Mouse (Mus musculus) gastrocnemius, adult 8-10 months (tissue): ENCODE measurements around the gene Hdac1. TPM values are rescaled to one million over a fixed set of nuclear protein-coding genes. Genes with fewer than 3 reads are reported as not detected.
A peak's percentile ranks its signal among the peaks of the same experiment; 100 is the strongest.

Experiments
- DNase-seq, 2 experiments: peaks; one replicate each; pipeline ENCODE4 v3.0.0; 2022; ENCODE audit warnings: low spot score in 2 of 2
- total RNA-seq, 4 experiments: library from RNA; stranded (reverse); gene quantifications; 2 replicates each; pipeline ENCODE4 v1.2.4; 2022

The Hdac1 gene
- total RNA-seq, 4 experiments from 2014 or later: 6.7 to 9.7 (median 7.6) TPM

DNA sequence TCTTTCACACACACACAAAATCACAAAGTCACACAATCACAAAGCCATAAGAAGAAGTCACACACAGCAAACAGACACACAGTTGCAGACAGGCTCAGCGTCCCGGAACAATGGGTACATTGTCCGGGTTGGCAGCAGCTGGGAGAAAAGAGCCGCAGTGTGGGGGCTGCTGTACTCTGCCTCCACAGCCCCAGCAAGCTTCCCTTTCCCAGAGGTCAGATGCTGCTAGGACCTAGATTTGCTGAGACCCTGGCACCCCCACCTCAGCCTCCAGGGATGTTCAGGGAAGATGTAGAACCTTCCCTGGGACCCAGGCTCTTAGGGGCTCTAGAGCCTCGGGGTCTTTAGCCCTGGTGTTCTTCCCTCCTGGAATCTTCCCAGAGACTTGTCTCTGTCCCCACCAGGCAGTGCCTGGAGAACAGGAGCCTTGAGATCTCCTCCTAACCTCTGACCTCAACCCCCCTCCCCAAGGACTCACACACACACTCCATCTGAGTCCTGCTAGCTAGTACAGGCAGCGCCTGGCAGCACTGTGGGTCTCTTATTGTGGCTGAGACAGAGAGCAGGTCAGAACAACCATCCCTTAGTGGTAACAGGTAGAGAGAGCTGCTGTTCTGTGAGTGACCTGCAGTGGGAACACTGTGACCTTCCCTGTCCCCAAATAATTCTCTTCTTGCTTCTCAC, 31.0 kb downstream of the Hdac1 start:
- DNase-seq: no peak

DNA sequence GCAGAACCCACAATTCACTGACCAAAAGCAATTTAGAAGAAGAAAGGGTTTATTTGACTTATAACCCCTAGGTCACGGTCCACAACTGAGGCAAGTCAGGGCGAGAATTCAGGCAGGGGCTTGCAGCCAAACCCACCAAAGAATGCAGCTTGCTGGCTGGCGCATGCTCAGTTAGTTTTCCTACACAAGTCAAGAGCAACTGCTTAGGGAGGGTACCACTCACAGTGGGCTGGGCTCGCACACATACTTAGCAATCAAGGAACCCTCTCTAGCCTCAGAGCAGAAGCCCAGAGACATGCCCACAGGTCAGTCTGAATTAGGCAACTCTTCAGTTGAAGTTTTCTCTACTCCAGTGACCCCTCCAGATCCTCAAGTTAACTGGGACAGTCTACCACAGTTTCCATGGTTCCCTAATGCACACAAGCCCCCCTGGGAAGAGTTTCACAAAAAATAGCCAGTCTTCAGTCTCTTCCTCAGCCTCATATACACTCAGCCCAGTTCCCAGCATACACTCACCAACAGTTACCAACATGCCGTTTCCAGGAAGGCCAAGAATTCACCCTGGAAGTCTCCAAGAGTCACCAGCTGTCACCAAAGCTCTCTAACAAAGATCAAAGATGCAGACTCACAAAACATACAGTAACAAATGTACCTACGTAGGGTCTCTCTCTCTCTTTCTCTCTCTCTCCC, 31.6 kb downstream of the Hdac1 start:
- no peak for DNase-seq

DNA sequence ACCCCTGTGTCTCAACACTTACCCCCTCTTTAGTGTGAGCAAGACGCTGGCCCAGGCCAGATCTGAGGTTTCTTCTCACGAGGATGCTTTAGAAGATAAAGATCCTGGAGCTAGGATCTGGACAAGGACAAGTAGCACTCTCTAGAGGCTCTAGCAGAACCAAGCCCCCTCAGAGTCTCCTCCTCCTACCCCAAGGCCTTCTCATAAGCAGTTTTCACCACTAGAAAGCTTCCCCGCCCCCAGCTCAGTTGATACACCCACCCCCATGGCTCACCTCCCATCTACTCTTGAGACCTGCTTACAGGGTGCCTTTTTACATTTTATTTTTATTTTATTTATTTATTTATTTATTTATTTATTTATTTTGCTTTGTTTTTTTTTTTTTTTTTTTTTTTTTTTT, 32.9 kb downstream of the Hdac1 start:
- DNase-seq: no peak

DNA sequence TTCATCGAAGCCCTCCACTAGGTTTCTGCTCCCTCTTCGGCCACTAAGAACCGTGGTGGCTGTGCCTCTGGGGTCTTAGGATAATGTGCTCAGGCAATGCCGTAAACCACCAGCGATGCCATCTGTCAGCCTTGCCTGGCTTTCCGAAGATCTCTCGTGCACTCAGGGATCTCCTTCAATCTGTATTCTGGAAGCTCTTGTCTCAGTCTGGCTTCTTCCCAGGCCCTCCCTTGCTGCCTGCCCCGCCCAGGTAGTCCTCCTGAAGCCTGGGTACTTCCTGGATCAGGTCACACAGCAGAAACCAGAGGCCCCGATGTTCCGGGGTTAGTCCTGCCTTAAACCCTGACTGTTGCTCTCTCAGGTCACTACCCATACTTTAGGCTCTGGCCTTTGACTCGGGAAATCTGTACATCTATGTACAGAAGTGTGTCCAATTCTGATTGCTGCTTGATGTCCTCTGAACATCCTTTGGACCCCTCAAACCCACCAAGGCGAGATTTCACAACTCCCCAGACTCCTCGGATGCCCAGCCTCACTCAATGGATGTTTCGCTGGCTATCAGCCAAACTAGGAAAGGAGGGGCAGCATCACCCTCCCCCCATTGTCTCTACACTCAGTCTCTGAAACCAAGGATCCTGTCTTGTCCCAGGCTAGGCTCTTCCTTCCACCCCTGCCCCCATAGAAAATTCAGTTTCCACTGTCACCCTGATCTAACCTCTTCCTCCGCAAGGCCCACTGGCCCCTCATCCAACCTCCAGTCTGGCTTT, 33.5 kb downstream of the Hdac1 start:
- no peak for DNase-seq

DNA sequence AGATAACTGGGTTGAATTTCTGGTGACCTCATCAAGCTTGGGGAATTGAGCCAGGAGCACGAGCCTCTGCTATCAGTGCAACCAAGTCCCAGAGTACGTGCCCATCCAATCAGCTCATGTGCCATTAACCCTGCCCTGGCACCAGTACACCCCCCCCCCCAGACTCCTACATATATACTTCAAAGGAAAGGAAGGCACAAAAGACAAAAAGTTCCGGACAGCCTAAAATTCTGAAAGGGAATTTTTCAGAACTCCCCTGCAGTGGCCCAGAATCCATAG, 34.3 kb downstream of the Hdac1 start:
- DNase-seq: no peak

DNA sequence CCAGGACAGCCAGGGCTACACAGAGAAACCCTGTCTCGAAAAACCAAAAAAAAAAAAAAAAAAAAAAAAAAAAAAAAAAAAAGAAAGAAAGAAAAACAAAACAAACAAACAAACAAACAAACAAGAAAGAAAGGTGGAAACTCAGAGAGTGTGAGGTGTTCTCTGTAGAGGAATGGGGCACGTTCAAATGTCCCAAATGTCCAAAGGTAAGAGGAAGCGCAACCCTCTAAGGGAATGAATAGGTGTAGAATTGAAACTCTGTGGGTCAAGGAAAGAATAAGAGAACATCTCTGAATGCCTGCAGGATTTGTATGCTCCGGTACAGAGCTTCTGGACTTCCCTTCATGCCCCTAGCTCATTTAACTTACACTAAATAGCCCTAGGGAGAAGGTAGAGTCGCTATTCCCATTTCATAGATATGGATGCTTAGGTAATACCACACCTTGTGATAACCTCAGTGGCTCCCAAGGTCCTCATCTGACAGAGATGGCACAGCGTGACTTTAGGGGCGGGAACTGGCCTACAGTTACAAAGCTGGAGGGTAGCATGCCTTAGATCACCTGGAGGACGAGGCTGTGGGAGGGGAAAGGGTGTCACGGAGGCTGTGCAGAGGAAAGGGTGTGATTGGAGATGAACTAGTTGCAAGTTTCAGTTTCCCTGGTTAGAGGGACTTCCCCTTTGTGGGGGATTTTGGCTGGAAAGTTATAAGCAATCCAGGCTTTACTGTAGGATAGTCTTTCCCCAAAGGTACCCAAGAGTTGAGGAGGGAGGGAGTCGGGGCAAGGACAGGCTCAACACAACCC, 34.9 kb downstream of the Hdac1 start:
- DNase-seq: no peak

DNA sequence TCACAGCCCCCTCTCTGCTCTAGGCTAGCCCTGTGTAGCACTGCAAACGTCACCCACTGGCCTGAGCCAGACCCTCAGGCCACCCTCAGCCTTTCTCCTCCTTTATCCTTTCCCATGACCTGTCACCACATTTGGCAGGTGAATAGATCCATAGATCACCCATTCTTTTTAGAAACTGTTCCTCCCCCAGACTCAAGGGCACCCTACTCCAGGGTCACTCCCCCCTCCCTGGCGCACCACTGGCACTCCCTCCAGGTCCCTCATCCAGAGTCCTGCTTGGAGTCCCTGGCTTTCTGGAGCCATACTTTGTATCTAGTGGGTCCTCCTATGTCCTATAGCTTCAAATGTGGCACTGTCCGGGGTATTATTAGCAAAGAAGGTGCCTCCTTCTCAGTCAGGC, 37.0 kb downstream of the Hdac1 start:
- no peak for DNase-seq

DNA sequence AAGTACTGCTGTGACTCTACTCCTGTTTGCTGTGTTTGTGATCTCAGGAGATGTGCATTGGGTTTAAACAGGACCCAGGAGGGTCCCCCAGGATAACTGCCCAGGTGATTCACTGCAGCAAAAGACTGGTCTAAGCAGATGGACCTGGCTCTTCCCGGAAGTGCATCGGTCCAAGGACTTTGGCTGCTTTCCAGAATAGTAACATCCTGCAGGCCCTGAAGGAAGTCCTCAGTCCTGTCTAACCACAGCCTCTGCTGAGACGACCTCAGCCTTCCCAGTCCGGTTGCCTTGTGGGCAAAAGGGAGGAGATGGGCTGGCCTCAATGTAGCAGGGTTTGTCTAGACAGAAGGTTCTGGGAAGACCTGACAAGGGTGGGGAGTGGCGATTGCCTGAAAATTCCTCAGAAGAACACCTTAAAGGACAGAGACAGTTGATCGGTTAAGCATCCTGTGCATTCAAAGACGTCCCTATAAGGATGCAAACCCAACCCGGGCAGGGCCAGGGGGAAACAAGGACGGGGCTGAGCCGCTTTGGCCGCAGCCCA, 39.5 kb downstream of the Hdac1 start:
- no peak for DNase-seq

DNA sequence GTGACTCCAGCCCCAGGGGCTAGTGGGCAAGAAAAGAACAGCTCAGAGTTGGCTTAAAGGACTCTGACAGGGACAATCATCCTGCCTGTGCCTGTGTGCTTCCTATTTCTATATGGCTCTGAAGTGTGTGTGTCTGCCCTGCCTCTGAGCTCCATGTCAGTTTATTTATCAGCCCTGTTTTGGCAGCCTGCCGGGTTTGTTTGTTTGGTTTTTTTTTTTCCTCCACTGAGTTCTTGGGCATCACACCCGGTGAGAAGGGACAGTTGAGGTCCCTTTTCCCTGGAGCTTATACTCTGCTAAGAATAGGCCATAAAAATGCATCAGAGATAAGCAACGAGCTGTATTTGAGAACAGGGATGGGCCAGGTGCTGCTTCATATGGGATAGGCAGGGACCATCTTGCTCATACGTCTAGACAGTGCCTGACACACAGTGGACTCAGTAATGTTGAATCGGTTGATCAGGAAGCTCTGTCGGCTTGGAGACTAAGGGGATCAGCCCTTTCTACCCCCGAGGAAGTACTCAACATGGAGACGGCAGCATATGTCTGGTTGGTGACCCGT, 40.1 kb downstream of the Hdac1 start:
- DNase-seq: no peak

DNA sequence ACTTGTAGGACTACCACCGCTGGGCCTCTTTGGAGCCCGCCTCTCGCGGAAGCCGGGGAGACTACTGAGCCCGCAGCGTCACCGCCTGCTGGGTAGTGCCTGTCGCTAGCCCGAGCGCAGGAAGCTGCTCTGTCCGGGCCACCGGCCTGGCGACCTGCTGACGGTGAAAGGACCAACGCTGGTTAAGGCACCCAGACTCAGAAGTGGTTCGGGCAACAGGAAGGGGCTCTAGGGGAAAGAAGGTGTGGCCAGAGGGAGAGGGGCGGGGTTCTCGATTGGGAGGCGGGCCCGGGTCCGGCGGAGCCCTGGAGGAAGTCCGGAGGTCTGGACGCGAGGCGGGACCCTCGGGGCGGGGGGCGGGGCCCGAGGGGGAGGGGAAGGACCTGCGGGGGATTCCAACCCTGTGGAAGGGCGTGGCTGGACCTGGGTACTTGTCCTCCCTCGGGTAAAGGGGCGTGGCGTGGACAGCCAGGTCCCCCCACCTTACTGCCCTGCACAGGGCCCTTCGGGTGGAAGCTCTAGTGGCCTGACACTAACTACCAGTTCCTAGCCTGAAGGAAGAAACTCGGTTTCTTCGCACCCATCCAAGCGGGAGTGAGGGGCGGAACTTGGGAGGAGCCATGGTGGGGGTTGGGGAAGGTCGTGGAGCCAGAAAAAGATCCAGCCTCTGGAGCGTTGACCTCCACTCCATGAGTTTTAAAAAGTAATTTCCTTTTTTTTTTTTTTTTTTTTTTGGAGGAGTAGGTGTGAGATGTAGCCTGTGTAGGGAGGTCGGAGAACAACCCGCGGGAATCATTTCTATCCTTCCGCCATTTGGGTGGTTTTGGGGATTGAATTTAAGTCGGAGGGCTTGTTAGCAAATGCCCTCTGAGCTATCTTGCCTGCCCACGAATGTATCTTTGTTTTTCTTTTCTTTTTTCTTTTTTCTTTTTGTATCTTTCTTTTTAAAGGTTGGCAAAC, 41.6 kb downstream of the Hdac1 start:
- peak; percentile 68 to 69 for DNase-seq

DNA sequence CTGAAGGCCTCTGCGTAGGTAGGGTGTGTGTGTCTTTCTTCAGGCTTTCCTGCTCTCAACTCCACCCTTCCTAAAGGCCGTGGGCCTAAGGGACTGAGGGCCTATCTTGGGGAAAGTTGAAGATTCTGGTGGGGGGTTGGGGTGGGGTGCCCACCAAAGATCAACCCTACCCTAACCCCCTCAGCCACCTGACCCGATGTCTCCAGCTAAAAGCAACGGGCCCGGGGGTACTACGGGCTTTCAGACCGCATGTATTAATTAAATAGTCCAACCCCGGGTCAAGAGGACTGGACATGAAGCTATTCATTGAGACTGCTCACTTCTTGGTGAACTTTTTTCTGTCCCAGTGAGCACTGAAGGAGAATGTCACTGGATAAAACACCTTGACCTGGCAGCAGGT, 42.5 kb downstream of the Hdac1 start:
- DNase-seq: no peak

DNA sequence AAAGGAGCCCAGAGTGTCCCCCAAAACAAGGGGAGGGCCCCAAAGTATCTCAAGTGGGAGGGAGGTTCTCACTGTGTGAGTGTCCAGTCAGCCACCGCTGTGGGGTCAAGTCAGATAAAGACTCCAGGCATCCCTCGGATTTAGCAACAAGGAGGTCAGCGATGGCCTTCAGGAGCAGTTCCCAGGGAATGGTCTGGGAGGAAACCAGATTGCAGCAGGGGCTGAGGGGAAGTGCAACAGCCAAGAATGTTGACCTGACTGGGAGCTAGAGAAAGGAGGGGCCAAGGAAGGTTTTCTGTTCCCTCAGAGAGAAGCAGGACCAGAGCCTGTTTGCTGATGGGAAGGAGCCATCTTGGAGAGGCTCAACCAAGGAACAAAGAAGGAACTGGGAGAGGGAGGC, 43.6 kb downstream of the Hdac1 start:
- DNase-seq: no peak

DNA sequence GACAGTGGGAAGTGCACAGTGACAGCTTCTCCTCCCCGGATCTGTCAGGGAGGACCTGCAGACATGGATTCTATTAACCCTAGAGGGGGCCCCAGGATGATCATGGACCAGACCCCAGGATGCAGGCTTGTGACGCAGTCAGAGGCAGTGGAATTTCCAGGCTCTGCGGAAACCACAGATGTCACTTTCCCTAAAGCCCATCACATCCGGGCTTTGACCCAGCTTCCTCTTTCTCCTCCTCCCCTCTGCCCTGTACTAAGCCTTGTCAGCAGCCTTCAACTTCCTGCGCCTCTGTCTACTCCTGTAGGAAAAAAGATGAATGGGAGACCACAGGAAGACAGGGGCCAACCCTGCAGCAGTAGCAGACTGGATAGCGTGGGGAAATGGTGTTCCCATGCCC, 45.9 kb downstream of the Hdac1 start:
- DNase-seq: no peak

DNA sequence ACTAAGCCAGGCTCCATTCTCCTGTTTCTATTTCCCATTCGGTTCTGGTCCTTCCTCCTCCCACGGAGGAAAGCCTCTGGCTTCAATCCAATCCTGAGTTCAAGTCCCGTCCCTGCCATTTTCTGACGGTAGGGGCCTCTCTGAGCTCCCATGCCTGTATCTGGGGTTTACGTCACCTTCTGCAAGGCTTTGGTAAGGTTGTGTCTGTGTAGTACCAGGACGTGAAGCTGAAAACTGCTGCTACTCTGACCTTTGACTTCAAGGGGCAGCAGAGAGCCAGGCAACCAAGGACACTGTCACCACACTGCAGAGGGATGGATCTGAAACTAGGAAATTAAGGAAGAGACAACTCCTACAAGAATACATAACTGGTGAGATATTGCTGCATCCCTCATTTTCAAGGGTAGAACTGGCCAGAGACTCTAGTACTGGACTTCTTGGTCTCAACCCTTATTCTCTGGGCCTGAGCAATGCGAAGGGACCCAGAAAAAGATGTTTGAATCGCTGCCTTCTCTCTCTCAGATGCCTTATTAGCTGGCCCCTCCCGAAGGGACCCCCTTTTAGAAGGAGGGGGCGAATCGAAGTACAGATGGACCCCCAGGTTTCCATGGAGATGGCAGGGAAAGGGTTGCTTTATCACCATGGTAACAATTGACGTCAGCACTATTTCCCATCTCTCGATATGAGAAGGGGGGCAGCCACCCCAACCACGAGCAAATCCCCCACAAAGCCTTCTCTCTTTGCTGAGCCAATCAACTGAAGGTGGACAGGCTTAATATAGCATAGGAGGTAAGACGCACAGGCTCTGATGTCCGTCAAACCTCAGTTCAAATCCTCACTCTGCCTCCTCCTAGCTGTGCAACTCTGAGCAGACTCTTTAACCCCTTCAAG, 46.6 kb downstream of the Hdac1 start:
- DNase-seq: no peak

DNA sequence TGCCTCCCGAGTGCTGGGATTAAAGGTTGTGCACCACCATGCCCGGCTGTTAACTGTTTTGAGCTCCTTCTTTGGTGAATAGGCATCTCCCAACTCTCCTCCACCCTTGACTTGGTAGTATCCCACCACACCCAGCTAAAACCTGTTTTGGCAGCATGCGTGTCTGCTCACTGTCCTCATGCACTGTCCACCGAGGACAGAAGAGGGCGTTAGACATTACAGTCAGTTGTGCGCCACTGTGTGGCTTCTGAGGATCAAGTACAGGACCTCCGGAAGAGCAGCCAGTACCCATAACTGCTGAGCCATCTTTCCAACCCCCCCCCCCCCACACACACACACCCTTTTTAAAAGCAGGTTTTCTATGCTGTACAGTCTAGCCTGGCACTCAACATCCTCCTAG, 47.8 kb downstream of the Hdac1 start:
- DNase-seq: no peak

DNA sequence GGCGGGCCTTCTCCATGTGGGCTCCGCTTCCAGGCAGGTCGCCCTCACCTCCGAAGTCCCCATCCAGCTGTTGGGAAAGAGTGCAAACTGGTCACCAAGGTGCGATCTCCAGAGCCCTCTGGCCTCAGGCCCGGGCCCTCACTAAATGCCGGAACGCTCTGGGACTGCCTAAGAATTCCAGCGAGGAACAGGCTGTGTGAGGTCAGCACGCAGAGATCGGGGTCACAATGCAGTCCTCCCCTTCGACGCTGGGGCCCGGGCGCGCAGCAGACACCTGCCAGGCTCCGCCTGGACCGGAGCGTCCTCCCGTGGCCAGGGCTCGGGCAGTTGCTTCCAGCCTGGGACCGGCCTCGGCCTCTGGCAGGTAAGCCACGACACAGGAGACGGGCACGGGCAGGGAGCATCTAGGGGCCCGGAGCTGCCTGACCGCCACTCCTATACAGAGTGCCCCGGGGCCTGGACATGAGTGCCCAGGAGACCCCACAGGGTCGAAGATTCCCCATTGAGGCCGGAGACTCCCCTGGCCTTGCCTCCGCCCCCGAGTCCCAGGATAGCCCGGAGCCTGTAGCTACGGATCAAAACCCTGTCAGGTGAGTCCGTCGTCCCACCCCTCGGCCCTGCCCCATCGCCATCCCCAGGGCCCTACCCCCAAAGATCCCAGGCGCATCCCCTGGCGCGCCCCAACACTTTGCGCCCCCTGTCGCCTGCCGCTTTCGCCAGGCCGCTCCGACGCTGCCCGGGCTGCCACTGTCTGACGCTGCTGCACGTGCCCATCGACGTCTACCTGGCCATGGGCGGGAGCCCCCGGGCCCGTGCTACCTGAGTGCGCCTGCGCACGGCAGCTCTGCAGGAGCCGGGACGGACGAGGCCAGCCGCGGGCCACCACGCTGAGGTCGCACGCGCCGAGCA, 51.3 kb downstream of the Hdac1 start, which contains the start of the genes Tssk3 and Fam229a:
Tssk3 (minus strand) TSS at position 51 of the 909 bp plus-strand sequence.
Fam229a (plus strand) TSS at position 219 of the 909 bp plus-strand sequence.
- DNase-seq: no peak

DNA sequence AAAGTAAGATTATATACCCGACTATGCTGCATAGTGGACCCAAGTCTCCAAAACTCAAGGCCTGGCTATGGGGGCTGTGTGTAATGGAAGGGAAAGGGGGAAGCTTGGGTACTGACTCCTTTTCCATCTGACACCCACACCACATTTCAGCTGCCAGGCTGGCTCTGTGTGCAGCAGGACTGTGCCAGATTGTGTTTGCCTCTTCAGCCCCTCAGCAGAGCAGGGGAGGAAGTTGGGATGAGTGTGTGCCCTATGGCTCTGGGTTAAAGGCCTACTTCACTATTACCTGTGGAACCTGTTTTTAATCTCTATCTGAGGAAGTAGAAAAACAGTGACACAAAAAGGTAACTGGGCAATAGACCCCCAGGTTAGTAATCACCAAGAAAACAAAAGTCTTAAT, 61.4 kb downstream of the Hdac1 start:
- no peak for DNase-seq

DNA sequence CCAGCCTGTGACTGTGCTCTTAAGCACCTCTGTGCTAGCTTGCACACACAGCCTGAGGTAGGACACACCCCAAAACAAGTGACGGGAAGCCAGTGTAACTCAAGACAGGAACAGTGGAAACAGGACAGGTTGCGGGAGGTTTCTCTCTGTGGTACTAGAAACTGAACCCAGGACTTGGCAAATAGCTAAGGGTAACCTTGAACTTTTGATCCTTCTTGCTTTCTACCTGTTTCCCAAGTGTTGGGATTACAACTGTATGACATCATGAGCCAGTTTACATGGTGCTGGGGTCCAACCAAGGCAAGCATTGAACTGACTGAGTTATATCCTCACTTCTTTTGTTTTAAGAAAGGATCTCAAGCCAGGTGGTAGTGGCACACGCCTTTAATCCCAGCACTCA, 62.6 kb downstream of the Hdac1 start:
- DNase-seq: no peak
